Mouse (Mus musculus) hematopoietic stem cell, adult 5-6 weeks (primary cell): Measurements from ENCODE around the gene Mafg. TPM values are rescaled to one million over a fixed set of nuclear protein-coding genes. Genes with fewer than 3 reads are reported as not detected.

ENCODE experiments used
- ATAC-seq, 2 experiments: fragments of 125-278 bp in 1 of 2; replicated peaks in 1 of 2; 2 replicates each; pipeline ENCODE4 v1.8.0; 2016 to 2017; ENCODE audit warnings: inconsistent platforms in 2 of 2, mild to moderate bottlenecking in 2 of 2, moderate number of reproducible peaks in 2 of 2, low read depth in 1 of 2, moderate TSS enrichment in 1 of 2; ENCODE audit not compliant: low FRiP score in 2 of 2, poor library complexity in 2 of 2, severe bottlenecking in 2 of 2, insufficient read depth in 1 of 2, low TSS enrichment in 1 of 2
- total RNA-seq: library from RNA; stranded (forward); fragments of 172-1452, 232-1000 nt; gene quantifications from 2 replicates; pipeline ENCODE4 v1.2.3, GENCODE M21; 2017

Mafg gene
- total RNA-seq, 1 experiment from 2014 or later = 33.2 TPM

DNA sequence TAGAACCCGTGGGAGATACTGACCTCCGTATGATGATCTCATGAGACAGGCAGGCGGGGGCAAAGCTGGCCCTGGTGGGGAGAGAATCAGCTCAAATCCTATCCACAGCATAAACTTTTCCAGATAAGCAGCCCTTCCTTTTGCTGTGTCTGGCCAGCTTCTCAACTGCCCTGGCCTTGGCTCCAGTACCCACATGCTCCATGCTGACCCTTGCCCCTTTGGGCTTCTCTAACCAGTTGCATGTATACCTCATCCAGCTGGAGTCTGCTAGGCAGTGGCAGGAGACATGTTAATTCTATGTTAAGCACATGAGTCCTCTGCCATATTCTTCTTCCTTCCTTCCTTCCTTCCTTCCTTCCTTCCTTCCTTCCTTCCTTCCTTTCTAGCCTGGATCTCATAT, 21.3 kb upstream of the Mafg start:
- ATAC-seq = no peak

DNA sequence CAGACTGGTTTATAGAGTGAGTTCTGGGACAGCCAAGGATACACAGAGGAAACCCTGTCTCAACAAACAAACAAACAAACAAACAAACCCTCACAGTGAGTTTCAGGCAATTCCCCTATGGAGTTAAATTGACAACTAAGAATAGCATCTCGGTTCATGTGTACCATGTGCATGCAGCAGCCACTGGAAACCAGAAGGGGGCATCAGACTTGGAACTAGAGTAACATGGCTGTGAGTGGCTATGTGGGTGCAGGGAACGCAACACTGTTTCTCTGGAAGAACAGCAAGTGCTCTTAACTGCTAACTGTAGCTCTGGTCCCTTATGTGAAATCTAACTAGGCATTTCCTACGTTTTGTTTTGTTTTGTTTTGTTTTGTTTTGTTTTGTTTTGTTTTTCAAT, 18.5 kb upstream of the Mafg start:
- no peak for ATAC-seq

GRCm38 (mm10) chr11:120648001-120648476, 14.6 kb upstream of the Mafg start, which contains the start of gene Myadml2:
TSS of gene Myadml2 (minus strand) at chr11:120648158.
- ATAC-seq = no peak

DNA sequence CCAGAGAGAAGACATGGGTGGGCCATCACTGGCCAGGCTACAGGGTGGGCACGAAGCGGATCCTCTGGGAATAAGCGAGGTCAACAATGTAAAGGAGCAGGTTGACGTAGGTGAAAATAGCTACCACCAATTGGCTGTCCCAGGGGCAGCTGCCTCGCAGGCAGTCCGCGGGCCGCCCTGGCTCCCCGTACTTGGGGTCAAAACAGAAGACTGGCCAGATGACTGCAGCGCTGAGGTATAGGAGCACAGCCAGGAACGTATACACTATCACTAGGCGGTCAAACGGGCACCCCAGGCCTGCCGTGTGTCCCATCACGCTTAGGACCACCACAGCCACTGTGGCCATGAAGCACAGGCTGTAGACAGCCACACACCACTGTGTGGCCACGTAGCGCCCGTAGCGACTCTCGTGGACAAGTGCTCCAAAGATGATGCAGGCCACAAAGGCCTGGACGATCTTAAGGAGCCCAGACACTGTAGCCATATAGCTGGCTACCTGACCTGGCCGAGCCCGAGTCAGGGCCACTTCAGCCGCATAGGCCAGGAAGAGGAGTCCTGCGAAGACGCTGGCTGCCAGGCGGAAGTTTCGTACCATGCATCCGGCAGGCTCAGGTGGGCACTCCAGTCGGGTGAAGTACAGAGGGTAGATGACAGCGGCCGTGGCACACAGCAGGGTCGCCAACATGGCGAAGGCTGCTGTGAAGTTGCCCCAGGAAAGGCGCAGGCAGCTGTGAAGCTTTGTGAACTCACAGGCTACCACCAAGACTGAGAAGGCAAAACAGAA, 13.8 kb upstream of the Mafg start:
- ATAC-seq = no peak

GRCm38 (mm10) chr11:120643601-120643987, 10.2 kb upstream of the Mafg start, which contains the start of gene Pycr1:
TSS of gene Pycr1 (minus strand) at chr11:120643769.
- peak; percentile 96 to 99 for ATAC-seq

- peak in 1 of 2 experiments; percentile 33; a peak in 1 of 4 replicates for ATAC-seq
Measured at GRCm38 (mm10) chr11:120642939-120643600, 9.7 kb upstream of the Mafg start.

DNA sequence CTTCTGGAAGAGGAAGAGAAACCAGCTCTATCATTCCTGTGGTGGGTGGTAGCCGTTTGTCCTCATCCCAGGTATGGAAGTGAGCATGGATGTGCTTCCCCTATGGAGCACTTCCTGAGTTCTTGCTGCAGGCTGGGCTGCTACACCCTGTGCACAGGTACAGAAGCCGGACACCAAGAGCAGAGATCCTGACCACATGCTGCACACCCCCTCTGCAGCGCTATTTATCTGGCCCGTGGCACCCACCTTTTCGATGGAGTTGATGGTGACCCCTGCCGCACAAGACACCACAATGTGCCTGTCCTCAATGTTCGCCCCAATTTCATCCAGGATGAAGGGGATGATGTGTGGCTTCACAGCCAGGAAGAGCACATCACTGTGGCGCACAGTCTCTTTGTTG, 8.5 kb upstream of the Mafg start:
- ATAC-seq = no peak

DNA sequence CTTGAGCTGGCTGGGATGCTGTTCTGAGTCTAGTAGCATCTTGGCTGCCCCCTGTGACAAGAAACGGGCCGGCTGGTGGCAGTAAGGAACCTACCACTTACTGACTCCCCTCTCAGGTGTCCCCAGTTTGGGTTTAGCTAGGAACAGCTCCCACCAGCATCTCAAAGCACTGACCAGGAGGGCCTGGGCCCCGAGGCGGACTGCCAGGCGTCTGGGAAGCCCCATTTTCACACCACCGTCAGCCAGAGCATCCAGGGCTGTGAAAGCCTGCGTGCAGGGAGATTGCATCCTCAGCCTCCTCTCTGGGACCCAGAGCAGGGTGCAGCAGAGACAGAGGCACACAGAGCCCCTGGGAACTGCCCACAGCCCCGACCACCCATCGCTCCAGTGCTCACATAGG, 7.9 kb upstream of the Mafg start:
- ATAC-seq = no peak

DNA sequence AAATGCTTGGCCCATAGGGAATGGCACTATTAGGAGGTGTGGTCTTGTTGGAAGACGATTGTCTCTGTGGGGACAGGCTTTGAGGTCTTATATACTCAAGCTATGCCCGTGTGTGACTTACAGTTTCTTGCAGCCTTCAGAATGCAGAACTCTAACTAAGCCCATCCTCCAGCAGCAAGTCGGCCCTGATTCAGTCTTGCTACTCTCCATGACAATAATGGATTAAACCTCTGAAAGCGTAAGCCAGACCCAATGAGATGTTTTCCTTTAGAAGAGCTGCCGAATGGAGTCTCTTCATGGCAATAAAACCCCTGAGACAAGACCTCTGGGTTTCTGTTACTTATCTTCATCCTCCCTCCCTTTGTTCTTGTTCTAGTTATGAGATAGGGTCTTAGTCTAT, 1.4 kb upstream of the Mafg start:
- ATAC-seq = no peak

GRCm38 (mm10) chr11:120632559-120633519, 561 bp downstream of the Mafg start:
- peak; percentile 33 to 46; a peak in 3 of 4 replicates for ATAC-seq

DNA sequence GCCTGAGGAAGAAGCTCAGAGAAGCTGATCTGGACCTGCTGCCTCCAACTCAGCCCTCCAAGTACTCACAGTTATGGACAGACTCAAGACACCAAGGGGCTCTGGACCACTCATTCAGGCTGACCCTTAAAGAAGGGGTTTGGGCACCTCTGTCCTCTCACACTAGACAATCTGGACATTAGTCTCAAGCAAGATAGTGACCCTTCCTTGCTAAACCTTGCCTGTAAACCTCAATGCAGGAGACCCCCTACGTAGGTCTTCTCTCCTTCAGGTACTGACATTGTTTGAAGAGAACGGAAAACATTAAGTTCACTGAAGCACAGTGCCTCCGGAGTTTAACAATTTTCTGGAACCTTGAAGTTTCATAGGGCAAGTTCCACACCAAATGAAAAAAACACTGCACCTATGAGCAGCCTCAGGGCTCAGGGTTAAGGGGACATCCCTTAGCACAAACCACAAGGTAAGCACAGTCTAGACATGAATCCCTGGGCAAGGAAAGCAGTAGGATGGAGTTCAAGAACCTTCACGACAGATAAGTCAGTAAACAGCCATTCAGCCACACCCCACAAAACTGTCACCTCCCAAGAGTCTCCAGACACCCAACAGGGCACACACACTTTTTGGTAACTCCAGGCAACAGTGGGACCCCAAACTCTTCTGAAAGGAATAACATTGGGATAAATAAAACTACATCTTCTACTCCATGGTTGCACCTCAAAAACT, 1.5 kb downstream of the Mafg start:
- ATAC-seq = no peak

DNA sequence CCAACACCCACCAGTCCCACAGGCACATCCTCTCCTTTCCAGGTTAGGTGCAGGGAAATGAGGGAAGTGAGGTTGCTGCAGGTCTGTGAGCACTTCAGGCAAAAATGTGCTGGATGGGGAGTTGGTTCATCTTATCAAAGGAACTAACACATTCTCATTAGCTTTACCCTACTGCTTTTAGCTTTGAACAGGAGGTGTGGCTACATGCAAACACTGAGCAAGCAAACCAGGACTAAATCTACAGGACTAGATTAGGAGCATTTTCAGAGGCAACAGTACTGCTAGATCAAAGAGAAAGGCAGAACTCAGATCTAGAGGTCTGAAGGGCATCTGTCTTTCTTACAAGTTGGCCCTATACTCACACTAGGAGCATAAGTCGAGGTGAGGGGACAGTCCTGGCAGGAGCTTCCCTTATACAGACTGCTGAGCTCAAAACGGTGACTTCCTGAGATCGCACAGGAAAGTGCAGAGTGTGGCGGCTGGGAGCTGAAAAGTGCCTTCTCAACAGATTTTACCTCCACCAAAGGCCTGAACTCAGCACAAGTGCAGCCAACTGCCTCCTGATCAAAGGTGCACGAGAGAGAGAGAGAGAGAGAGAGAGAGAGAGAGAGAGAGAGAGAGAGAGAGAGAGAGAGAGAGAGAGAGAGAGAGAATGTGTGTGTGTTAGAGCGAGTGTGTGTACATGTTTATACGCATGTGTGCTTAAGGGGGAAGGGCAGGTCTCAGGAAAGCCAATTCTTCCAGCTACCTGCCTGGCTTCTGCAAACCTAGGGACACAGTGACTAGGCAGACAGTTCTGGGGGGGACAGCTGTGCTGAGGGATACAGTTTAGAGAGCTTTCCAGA, 2.3 kb downstream of the Mafg start:
- no peak for ATAC-seq

DNA sequence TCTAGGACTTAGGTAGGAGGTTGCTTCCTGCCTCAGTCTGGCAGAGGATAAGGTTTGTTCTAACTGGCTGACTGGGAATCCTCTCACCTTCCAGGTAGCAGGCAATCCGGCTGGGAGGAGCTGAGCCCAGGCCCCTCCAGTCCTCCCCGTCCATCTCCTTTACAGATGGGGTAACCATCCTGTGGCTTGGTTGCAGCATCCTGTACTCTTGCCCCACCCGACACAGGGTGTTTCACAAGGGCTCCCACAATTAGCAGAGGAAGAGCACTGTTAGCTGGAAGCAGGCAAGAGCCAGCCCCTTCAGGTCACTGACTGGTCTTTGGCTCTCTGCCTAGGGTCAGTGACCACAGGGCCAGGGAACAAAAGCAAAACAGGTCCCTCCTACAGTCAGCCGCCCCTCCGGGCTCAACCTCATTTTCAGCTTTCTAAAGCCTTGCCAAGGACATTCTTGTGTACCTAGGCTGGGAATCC, 3.0 kb downstream of the Mafg start:
- ATAC-seq = peak in 1 of 2 experiments; percentile 36; a peak in 2 of 4 replicates

- no peak for ATAC-seq
Measured at GRCm38 (mm10) chr11:120629911-120630310, 3.5 kb downstream of the Mafg start.

DNA sequence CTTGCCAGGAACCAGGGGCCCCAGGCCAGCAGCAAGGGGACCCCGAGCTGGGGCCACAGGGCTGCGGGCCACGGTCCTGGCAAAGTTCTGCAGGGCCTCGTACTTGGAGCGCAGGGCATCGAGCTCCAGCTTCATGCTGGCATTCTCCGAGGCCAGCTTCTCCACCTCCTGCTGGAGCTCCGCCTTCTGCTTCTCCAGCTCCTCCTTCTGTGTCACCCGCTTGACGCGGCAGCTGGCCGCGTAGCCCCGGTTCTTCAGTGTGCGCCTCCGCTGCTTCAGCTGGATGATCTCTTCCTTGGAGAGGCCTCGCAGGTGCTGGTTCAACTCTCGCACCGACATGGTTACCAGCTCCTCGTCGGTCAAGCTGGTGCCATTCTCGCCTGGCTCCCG, 4.1 kb downstream of the Mafg start:
- peak in 1 of 2 experiments; percentile 43; a peak in 2 of 4 replicates for ATAC-seq
